In the genomic region with DNA sequence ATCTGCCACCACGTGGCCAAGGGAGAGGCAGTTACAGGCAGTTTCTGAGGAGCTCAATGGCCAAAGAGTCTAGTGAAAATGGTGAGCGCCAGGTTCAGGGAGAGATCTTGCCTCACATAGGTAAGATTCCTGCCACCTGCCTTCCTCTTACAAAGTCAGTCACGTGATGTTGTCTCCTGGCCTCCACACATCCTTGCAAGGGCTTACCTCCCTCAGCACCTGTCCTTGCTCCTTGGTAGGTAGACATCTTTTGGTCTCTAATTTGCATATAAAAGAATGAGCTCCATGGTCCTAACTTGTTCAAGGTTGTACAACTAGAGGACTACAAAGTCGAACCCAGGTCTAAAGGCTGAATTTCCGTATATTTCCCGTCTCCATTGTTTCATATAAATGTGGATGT, we compare ENCODE assay signal across 19 mouse cellular contexts.
DNase-seq lines count a peak whose midpoint lies in the region; ATAC-seq lines count a peak whose summit lies in the region.
"Had no signal": no experiment of that assay in that cellular context is flagged by ENCODE, and none has a peak within 500 bp of the region (broad histone marks: within the 10 kb centered on the region; RNA-seq: fewer than 3 reads in every experiment).

No protein-coding gene starts in this region.

- peak; percentile 44 for DNase-seq in ES-CJ7 (ENCODE audit: low read depth, low spot score)
- peak; percentile 31 for DNase-seq in ZHBTc4 (ENCODE audit: low read depth, low spot score)
- no peak for DNase-seq in spleen, postnatal 14 days (ENCODE audit: low spot score in 2 of 2)
- no peak for DNase-seq in right cerebral cortex, postnatal 10 days (ENCODE audit: low spot score in 2 of 2)
- DNase-seq: adrenal gland, adult 8-10 months; adrenal gland, postnatal 14 days; adrenal gland, postnatal 36 days; cerebellum, adult 11-12 months; cerebellum, adult 2 months; cerebellum, adult 9-10 months; cerebellum, postnatal 10 days; cerebellum, postnatal 25 days; forebrain, postnatal 0 days had no signal

- ATAC-seq in inflammation-experienced regulatory T-cells, adult 6 months: no peak
- ATAC-seq: activated CD4-positive, CD25-positive, alpha-beta regulatory T cell, adult 4 months; CD4-positive, CD25-positive, alpha-beta regulatory T cell, adult 4 months; forebrain, embryonic 13.5 days; forebrain, embryonic 15.5 days; forebrain, postnatal 0 days; Patski had no signal

Comparison
In these comparisons a context has a peak if more than half of its experiments do, and no peak if none do; other contexts are left out.
1. DNase-seq: peak in ES-CJ7 (single experiment) and ZHBTc4 (single experiment); none in spleen, postnatal 14 days (0 of 2) and right cerebral cortex, postnatal 10 days (0 of 2).